Mouse (Mus musculus) limb, embryonic 11.5 days (tissue): ENCODE data around the gene Mgat5. TPM values are rescaled to one million over a fixed set of nuclear protein-coding genes. Genes with fewer than 3 reads are reported as not detected.

Experiments used
- ATAC-seq: fragments of 200-750 bp; cut with Nextera tagmentation; 2 replicates; pipeline ENCODE4 v1.8.0; 2017; ENCODE audit warnings: low read depth; ENCODE audit not compliant: insufficient number of reproducible peaks, low FRiP score, low TSS enrichment
- DNase-seq: peaks from one replicate; pipeline ENCODE4 v3.0.0-alpha.2; 2015; ENCODE audit warnings: low spot score
- H3K27ac ChIP-seq: fragments of 300-500 bp; sonication (generic); replicated peaks from 2 replicates; pipeline ENCODE4 v1.5.1; 2014; ENCODE audit warnings: low read depth, mild to moderate bottlenecking, low read length
- H3K27me3 ChIP-seq: fragments of 300-500 bp; sonication (generic); 2 replicates; pipeline ENCODE4 v1.6.1; 2014; ENCODE audit warnings: mild to moderate bottlenecking, low read length, mixed read lengths; ENCODE audit not compliant: control insufficient read depth, insufficient read depth
- H3K36me3 ChIP-seq: fragments of 300-500 bp; sonication (generic); 2 replicates; pipeline ENCODE4 v1.6.1; 2014; ENCODE audit warnings: mild to moderate bottlenecking, low read length, moderate library complexity, mixed read lengths; ENCODE audit not compliant: control insufficient read depth, insufficient read depth
- H3K4me1 ChIP-seq: fragments of 300-500 bp; sonication (generic); 2 replicates; pipeline ENCODE4 v1.6.1; 2014; ENCODE audit warnings: low read length, mixed read lengths; ENCODE audit not compliant: control insufficient read depth, insufficient read depth
- H3K4me2 ChIP-seq: fragments of 300-500 bp; sonication (generic); 2 replicates; pipeline ENCODE4 v1.6.1; 2014; ENCODE audit warnings: low read depth, mild to moderate bottlenecking, moderate library complexity; ENCODE audit not compliant: severe bottlenecking
- H3K4me3 ChIP-seq: fragments of 300-500 bp; sonication (generic); 2 replicates; pipeline ENCODE4 v1.5.1; 2014; ENCODE audit warnings: low read depth, low read length
- H3K9ac ChIP-seq: fragments of 300-500 bp; sonication (generic); 2 replicates; pipeline ENCODE4 v1.6.1; 2014; ENCODE audit warnings: mild to moderate bottlenecking, low read length
- H3K9me3 ChIP-seq: fragments of 300-500 bp; sonication (generic); 2 replicates; pipeline ENCODE4 v1.6.1; 2016; ENCODE audit warnings: low read length; ENCODE audit not compliant: control insufficient read depth
- WGBS: fragments of 180-500 bp; shearing (Covaris S2); extraction: QIAGEN DNeasy Blood & Tissue Kit; methylation state at CpG from one replicate; pipeline ENCODE4 v1.1.7; 2014; 5-methylcytosine and 5-hydroxymethylcytosine counted together
- polyA plus RNA-seq: library from polyadenylated mRNA; unstranded; fragments of >200 nt; fragmentation: Nextera tagmentation; extraction: Ambion mirVana; gene quantifications from 2 replicates; pipeline ENCODE4 v1.2.1, GENCODE M21; 2014

Mgat5 gene
- polyA plus RNA-seq, 1 experiment from 2014 or later, result 6.3 TPM

DNA sequence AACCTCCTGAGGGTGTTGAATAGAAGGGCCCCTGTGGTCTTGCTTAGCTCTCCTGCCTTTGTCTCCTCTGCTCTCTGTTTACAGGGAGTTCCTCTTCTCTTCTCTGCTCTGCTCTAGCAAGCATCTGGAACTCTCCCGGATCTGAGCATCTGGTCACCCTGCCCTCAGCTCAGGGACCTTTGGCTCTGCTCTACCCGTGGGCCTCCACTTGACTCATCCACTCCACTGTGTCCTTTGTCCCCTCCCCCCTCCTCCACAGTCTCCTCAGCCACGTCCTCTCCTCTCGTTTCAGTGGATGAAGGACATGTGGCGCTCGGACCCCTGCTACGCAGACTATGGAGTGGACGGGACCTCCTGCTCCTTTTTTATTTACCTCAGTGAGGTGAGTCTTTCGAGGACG is 161.3 kb downstream of the Mgat5 start:
- no peak for ATAC-seq
- no peak for DNase-seq
- H3K4me1 ChIP-seq, result no peaks in the 10 kb centered on the region
- no peaks in the 10 kb centered on the region for H3K27me3 ChIP-seq
- H3K36me3 ChIP-seq, result peaks cover 2% of the 10 kb centered on the region; the same call in 1 of the 2 replicates
- WGBS, result 77% methylated on average over 10 of the region's 10 CpGs
- no peak overlapping the region for H3K27ac ChIP-seq
- no peaks in the 10 kb centered on the region for H3K9me3 ChIP-seq
- H3K9ac ChIP-seq, result no peak overlapping the region
- H3K4me2 ChIP-seq, result no peak overlapping the region
- no peak overlapping the region for H3K4me3 ChIP-seq

DNA sequence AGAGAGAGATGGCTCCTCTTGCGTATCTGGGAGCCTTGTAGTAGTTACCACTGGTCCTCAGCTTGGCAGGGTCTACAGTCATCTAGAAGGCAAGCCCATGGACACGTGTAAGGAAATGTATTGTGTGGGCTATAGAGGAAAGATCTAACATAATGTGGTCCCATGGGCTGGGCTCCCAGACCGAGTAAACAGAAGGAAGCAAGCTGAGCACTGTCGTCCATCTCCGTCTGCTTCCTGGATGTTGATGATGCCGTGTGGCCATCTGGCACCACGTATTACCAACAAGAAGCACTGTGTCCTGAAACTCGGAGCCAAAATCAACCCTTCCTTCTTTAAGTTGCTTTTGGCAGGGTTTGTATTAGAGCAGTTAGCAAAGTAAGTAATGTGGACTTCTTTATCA is 163.7 kb downstream of the Mgat5 start:
- no peak overlapping the region for H3K4me3 ChIP-seq
- ATAC-seq (no peak), DNase-seq (no peak)
- no peaks in the 10 kb centered on the region for H3K27me3 ChIP-seq
- H3K4me1 ChIP-seq, result no peaks in the 10 kb centered on the region
- peaks cover 2% of the 10 kb centered on the region; the same call in 1 of the 2 replicates for H3K36me3 ChIP-seq
- H3K4me2 ChIP-seq, result no peak overlapping the region
- H3K27ac ChIP-seq, result no peak overlapping the region
- WGBS, result 84% methylated on average over 8 of the region's 8 CpGs
- no peaks in the 10 kb centered on the region for H3K9me3 ChIP-seq
- no peak overlapping the region for H3K9ac ChIP-seq

- 92% methylated on average over 5 of the region's 5 CpGs for WGBS
- Histone ChIP-seq H3K27me3 (no peaks in the 10 kb centered on the region), H3K4me1 (no peaks in the 10 kb centered on the region), H3K4me2 (no peak overlapping the region), H3K9me3 (no peaks in the 10 kb centered on the region), H3K9ac (no peak overlapping the region), H3K4me3 (no peak overlapping the region), H3K27ac (no peak overlapping the region), H3K36me3 (peaks cover 2% of the 10 kb centered on the region; the same call in 1 of the 2 replicates)
- no peak for ATAC-seq
- no peak for DNase-seq
Measured at GRCm38 (mm10) chr1:127369538-127369937, 164.7 kb downstream of the Mgat5 start.

DNA sequence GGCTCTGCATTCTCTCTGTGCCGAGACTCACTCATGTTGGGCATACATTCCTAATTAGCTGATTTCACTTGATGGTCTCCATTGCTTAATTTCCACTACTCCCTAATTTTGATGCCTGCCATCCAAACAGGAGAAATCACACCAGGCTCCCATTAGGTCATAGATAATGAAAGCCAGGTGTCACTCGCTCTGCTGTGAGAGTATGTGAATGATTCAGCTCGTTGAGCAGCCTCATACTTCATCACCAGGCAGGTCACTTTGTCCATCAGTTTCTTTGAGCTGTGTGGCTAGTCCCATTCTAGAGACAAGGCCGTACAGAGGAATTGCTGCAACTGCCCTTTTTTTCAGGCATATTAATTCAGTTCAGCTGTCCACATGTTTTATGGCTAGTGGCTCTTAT is 167.3 kb downstream of the Mgat5 start:
- Histone ChIP-seq H3K9ac (no peak overlapping the region), H3K36me3 (no peaks in the 10 kb centered on the region), H3K27me3 (no peaks in the 10 kb centered on the region), H3K4me2 (no peak overlapping the region), H3K9me3 (no peaks in the 10 kb centered on the region), H3K27ac (no peak overlapping the region), H3K4me1 (no peaks in the 10 kb centered on the region), H3K4me3 (no peak overlapping the region)
- DNase-seq (no peak), ATAC-seq (no peak)
- WGBS, result 28% methylated on average over 4 of the region's 4 CpGs

GRCm38 (mm10) chr1:127373559-127373958 is 168.7 kb downstream of the Mgat5 start:
- ATAC-seq (no peak), DNase-seq (no peak)
- no peak overlapping the region for H3K27ac ChIP-seq
- H3K4me1 ChIP-seq, result no peaks in the 10 kb centered on the region
- no peak overlapping the region for H3K4me3 ChIP-seq
- H3K36me3 ChIP-seq, result no peaks in the 10 kb centered on the region
- no peak overlapping the region for H3K4me2 ChIP-seq
- H3K9me3 ChIP-seq, result no peaks in the 10 kb centered on the region
- no peak overlapping the region for H3K9ac ChIP-seq
- WGBS, result 78% methylated on average over 5 of the region's 5 CpGs
- no peaks in the 10 kb centered on the region for H3K27me3 ChIP-seq

GRCm38 (mm10) chr1:127374157-127374556 is 169.3 kb downstream of the Mgat5 start:
- no peak for ATAC-seq
- WGBS, result 77% methylated on average over 3 of the region's 3 CpGs
- Histone ChIP-seq H3K9ac (no peak overlapping the region), H3K9me3 (no peaks in the 10 kb centered on the region), H3K4me3 (no peak overlapping the region), H3K4me2 (no peak overlapping the region), H3K36me3 (no peaks in the 10 kb centered on the region), H3K27me3 (no peaks in the 10 kb centered on the region), H3K27ac (no peak overlapping the region), H3K4me1 (no peaks in the 10 kb centered on the region)
- DNase-seq, result no peak

DNA sequence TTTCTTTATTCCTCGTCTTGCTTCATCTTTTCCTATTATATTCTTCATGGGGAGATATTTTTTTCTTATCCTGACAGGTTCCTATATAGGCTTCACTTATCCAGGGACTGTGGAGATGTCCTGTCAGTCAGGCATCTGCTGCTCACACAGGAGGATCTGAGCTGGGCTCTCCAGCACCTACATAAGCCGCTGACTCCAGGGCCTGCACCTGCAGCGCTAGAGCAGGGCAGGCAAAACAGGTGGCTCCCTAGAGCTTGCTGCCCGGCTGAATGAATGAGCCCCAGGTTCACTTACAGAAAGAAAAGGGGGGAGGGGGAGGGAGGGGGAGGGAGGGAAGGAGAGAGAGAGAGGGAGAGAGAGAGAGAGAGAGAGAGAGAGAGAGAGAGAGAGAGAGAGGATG is 175.3 kb downstream of the Mgat5 start:
- WGBS, result 43% methylated on average over 4 of the region's 4 CpGs

DNA sequence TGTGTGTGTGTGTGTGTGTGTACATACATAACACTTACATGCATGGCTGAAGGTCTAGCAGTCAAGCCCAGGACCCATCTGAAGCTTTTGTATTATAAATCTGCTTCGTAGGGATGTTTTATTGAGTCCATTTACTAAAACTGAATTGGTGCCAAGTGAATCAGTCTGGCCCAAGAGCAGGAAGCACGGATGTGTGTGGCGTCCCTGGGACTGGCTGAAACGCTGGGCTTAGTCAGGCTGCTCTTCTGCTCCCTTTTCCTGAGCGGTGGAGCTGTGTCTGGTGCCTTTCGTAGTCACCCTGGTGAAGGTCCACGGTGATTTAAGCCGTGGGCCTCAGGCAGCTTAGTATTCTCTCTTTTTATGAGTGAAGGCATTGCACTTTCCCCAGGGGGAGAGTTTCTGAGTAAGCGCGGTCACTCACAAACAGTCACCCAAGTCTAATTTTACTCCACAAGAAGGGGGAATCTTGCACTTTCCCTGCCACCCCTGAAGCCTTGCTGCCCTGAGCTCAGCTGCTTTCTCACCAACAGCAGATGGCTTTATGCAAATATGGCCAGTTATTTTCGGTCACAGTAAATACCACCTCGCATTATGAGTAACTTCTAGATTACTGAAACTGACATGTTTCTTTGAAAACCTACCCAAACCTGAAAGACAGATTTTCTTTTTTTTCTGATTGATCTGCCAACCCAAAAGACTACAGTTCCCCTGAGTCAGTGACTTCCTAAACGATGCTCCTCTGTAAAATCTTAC is 176.1 kb downstream of the Mgat5 start:
- Histone ChIP-seq H3K36me3 (no peaks in the 10 kb centered on the region), H3K4me3 (no peak overlapping the region), H3K4me1 (no peaks in the 10 kb centered on the region), H3K27ac (no peak overlapping the region), H3K9ac (no peak overlapping the region), H3K9me3 (no peaks in the 10 kb centered on the region), H3K27me3 (no peaks in the 10 kb centered on the region), H3K4me2 (no peak overlapping the region)
- no peak for ATAC-seq
- 78% methylated on average over 13 of the region's 13 CpGs for WGBS
- no peak for DNase-seq

More for the DNA sequence above, 175.3 kb downstream of the Mgat5 start:
- Histone ChIP-seq H3K27ac (no peak overlapping the region), H3K9ac (no peak overlapping the region), H3K9me3 (no peaks in the 10 kb centered on the region), H3K4me2 (no peak overlapping the region), H3K27me3 (no peaks in the 10 kb centered on the region), H3K4me1 (no peaks in the 10 kb centered on the region), H3K36me3 (no peaks in the 10 kb centered on the region), H3K4me3 (no peak overlapping the region)
- no peak for ATAC-seq
- no peak for DNase-seq

DNA sequence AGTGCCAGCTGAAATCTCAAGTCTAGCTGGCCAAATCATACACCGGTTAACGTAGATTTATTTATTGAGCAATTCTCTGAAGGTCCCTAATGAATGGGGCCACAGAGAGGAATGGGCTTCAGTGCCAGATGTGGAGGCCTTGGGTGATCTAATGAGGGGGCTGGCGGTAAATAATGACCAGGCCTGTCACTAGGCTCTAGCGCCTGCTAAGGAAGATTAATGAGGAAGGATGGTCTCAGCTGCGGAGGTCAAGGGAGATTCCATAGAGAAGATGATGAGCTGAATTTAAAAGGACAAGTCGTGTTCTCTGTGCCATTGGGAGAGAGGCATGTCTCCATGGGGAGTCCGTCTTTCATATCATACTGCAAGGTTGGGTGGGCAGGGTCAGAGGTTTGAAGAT is 178.3 kb downstream of the Mgat5 start:
- ATAC-seq (no peak), DNase-seq (no peak)
- no peak overlapping the region for H3K4me3 ChIP-seq
- WGBS, result 50% methylated on average over 7 of the region's 7 CpGs
- no peaks in the 10 kb centered on the region for H3K9me3 ChIP-seq
- H3K27ac ChIP-seq, result no peak overlapping the region
- H3K4me1 ChIP-seq, result no peaks in the 10 kb centered on the region
- no peak overlapping the region for H3K4me2 ChIP-seq
- H3K36me3 ChIP-seq, result no peaks in the 10 kb centered on the region
- H3K27me3 ChIP-seq, result no peaks in the 10 kb centered on the region
- H3K9ac ChIP-seq, result no peak overlapping the region
